Mouse (Mus musculus): ENCODE measurements around the gene Hes2. TPM values are rescaled to one million over a fixed set of nuclear protein-coding genes. Genes with fewer than 3 reads are reported as not detected.

Gene Hes2
- polyA plus RNA-seq (2015; fragmentation: Nextera tagmentation; extraction: Ambion mirVana), result 0.21 TPM in 1 of 2 replicates, not detected in the other

DNA sequence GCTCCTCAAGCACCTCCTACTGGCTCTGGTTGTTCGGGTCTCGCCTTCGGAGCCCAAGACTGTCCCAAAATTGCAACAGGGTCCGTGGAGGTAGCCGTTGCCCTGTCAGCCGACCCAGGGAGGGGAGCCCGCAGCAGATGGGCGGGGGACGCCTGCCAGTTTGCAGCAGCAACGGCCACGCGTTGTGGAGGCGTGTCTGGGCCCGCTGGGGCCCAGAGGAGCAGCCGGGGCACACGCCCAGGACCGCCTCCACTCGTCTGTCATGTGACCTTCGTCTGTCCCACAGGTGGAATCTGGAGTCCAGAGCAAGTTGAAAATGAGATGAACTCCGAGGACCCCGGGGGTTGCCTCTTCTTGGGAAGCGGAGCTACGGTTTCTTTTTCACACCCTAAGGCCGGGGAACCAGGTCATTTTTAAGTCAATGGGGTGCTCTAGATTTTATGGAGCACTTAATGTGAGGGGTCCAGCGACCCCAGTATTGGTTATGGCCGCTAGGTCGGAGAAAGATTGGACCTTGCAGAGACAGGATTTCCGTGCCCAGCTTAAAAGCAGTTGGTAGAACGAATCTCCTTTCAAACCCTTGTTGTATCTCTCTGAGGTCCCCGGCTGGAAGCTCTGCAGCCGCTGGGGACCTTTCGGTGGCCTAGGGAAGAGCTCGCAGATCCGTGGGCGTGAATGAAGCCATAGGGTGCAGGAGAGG, at the start of gene Hes2:
TSS of gene Hes2 (plus strand) at position 283 of the 700 bp plus-strand sequence.
- no peak for DNase-seq (ENCODE audit: low spot score)

DNA sequence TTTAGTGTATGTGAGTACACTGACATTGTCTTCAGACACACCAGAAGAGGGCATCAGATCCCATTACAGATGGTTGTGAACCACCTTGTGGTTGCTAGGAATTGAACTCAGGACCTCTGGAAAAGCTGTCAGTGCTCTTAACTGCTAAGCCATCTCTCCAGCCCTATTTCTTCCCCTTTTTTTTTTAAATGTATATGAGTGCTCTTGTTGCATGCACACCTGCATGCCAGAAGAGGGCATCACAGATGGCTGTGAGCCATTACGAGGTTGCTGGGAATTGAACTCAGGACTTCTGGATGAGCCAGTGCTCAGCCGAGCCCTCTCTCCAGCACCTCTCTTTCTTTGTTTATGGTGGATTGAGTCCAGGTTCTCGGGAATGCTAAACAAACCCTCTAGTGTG, 49.2 kb upstream of the Hes2 start:
- DNase-seq (ENCODE audit: low spot score), result no peak

DNA sequence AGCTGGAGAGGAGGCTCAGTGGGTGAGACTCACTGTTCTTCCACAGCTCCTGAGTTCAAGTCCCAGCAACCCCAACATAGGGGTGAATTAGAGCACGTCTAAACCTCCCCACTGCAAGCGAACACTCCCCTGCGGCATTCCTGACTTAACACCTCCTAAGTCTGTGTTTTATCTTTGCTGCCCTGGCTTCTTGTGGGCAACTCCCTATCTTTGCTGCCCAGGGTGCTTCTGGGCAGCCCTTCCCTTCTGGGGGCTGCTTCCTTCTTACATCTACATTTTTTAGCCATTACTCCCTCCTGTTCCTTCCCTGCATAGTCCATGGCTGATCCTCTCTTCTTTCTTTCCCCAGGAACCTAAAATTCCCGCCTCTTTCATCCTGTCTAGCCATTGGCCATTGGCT, 48.0 kb upstream of the Hes2 start:
- no peak for DNase-seq (ENCODE audit: low spot score)

GRCm38 (mm10) chr4:152112329-152112728, 46.3 kb upstream of the Hes2 start:
- no peak for DNase-seq (ENCODE audit: low spot score)

- no peak for DNase-seq (ENCODE audit: low spot score)
Observed at GRCm38 (mm10) chr4:152114080-152114479, 44.6 kb upstream of the Hes2 start.

DNA sequence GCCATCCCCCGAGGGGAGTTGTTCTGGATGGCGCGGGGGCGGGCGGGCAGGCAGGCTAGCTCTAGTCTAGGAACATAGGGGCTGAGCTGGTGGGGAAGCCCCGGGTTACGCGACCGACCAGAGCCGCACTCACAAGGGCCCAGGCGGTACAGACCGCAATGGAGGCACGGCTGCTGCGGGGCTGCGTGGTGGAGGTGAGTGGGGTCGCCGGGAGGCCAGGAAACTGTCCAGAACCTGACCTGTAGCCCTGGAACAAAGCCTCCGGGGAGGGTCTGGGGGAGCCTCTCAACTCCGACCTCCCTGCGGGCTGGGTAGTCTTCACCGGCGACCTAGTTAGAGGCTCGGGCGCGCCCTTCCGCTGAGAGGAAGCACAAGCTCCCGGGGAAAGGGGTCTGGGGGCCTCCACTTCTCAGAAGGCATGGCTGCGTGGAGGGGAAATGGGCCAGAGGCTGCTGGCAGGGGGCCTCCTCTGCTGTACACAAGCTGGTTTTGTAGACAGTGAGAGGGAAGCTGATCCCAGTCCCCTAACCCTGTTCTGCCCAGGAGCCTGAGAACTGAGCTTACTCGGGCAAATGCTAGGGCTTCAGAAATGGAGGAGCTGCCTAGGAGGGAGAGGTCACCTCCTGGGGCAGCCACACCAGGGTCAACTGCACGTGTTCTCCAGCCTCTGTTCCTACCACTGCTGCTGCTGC, 42.6 kb upstream of the Hes2 start, which contains the start of gene Tnfrsf25:
TSS of gene Tnfrsf25 (plus strand) at position 14 of the 692 bp plus-strand sequence.
- DNase-seq (ENCODE audit: low spot score), result peak; percentile 80

DNA sequence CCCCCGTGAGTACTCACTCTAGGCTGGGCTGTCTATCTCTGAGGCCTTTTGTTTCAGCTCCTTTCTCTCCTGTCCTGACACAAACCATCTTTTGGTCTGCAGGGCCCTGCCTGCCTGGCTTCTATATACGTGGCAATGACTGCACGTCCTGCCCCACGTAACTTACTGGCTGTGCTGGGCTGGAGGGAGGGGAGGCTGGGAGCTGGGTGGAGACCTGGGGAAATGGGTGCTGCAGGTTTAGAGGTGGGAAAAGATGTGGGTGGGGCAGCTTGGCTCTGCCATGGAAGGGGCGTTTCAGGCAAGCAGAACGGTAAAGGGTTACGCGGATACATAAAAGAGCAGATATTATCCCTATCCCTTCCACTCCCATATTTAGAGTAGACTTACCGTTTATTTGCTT, 41.1 kb upstream of the Hes2 start:
- no peak for DNase-seq (ENCODE audit: low spot score)

GRCm38 (mm10) chr4:152119396-152120292, 39.0 kb upstream of the Hes2 start:
- peak; percentile 64 for DNase-seq (ENCODE audit: low spot score)

DNA sequence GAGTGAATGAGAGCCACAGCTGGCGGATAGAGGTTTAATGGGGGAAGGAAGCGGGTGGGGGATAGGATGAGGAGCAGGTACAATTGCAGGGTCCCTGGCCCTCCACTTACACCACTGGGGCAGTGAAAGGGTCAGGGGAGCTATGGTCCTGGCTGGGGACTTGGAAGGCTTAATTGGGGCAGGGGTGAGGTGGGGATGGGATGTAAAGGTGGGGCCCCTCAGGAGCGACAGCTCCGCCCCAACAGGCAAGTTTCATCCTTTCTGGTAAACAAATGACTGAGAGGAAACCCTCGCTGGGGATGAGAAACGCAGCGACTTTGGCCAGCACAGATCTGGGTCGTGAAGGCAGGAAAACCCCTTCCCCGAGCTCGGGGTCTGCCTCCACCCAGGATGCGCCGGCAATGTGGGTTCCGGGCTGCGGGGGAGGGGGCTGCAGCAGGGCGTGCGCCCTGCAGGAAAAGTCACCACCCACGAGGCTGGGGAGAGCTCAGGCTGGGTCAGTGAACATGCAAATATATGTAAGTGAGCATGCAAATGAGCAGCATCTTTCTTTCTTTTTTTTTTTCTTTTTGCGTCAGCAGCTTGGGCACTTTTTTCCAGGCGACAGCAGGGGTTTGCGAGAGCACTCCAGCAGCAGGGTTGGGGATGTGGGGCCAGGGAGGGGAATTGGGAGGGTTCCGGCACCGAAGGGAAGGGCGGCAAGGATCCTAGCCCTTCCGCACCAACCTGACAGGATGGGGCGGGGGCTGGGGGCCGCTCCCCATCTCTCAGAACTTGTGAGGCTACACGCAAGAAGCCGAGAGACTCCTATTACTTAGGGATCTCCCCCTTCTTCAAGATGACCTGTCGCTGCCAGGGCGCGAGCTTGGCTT, 38.1 kb upstream of the Hes2 start:
- peak; percentile 51 for DNase-seq (ENCODE audit: low spot score)

DNA sequence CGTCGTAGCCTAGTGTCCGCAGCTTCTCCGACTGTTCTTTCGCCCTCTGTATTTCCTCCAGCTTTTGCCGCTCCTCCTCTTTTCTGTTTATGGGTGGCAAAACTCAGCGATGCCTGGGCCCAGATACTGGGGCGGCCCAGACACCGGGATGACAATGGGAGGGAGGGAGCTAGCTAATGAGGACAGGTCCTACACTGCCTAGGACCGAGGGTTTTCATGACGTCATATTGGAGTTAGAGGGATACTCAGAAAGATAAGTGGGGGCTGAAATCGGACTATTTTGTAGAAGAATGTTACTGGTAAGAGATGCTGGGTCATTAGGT, 37.5 kb upstream of the Hes2 start:
- no peak for DNase-seq (ENCODE audit: low spot score)

GRCm38 (mm10) chr4:152124361-152124961, 34.2 kb upstream of the Hes2 start:
- peak; percentile 52 for DNase-seq (ENCODE audit: low spot score)

DNA sequence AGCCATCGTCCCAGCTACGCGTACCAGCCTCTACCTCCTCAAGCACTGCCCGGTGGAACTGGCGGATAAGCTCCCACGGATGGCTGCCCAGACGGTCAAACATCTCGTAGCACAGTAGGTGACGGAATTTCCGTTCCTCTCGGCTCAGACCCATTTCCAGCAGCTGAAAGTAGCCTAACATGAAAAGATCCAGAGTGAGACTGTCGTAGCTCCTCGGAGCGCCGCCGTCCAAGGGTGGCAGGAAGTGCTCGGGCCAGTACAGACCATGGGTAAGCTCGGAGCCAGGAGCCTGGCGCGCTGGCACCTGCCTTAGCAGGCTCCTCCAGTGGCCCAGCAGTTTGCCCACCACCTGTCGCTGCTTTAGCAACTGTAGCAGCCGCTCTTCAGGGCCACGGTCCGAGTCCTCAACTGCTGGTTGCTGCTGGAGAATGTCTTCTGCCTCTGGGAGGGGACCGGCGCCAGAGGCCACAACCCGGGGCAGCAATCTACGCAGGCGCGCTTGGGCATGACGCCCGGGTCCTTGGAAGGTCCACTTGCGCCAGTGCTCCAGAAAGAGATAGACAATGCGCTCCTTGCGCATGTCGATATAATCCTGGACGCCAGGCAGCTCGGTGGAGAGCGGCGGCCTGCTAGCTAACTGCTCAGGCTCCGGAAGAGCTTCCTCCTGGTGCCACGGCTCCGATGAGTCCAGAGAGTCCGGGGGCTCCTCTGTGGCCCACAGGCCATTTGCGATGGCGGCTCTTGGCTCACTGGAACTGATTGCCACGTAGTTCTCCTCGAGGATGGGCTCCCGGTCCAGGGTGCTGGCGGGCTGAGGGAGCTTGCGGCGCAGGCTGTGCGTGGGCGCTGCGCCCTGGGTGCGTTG, 33.3 kb upstream of the Hes2 start:
- no peak for DNase-seq (ENCODE audit: low spot score)

- no peak for DNase-seq (ENCODE audit: low spot score)
Observed at GRCm38 (mm10) chr4:152126026-152126920, 32.4 kb upstream of the Hes2 start.

- DNase-seq (ENCODE audit: low spot score), result no peak
Observed at GRCm38 (mm10) chr4:152127884-152128283, 30.8 kb upstream of the Hes2 start.

DNA sequence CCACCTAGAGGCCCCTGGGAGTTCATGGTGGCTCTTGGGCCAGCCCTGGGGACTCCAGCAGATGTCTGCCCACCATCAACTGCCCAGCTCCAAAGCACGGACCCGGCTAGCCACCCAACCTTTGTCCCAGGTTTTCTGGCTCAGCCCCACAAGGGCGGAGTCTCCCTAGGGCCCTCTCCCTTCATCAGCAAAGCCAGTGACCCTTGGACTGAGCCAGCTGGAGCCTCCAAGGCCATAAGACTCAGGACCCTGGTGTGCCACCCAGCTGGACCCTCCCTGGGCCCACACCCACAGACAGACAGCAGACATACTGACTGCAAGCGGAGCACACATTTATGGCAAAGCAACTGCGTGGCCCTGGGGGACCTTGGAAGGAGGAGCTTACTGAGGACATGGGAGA, 29.9 kb upstream of the Hes2 start:
- DNase-seq (ENCODE audit: low spot score), result no peak

GRCm38 (mm10) chr4:152129395-152129930, 29.2 kb upstream of the Hes2 start:
- DNase-seq (ENCODE audit: low spot score), result no peak

DNA sequence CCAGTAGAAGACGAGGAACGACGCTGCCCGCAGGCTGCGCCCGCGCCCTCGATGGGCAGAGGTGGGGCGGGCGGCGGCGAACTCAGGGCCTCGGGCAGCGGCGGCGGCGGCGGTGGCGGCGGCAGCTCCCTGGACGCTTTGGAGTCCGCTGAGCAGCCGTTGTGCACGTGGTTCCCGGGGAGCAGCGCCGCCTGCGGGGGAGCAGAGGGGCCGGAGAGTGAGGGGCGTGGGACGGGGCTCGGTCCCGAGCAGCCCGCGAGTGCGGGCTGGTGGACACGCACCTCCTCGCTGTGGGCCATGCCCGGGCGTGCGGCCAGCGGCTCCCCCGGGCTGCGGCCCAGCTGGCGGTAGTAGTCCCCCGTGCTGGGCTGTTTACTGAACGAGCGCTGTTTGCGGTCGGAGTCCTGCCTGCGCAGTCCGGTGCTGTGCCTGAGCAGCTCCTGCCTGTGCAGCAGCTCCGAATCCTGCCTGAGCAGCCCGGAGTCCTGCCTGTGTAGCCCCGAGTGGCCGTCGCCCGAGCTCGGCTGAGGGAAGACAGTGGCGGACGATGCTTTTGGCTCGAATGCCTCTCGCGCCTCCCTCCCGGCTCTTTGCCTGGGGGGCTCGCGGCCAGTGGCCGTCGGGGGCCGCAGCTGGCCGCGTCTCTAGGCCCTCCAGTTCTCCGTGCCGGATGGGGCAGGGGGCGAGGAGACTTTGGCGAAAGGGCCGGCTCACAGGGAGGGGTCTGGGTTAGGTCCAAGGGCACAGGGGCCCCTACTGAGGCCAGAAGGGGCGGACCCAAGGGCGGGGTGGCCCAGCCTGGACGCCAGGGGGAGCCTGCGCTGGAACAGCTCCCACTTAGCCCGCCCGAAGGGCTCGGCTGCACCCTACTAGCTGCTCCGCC, 27.7 kb upstream of the Hes2 start:
- no peak for DNase-seq (ENCODE audit: low spot score)
